Mouse (Mus musculus) ovary, postnatal 10 days (tissue): ENCODE results near the gene Oprm1.

Source experiments
- DNase-seq: peaks from one replicate; pipeline ENCODE4 v3.0.0; 2022; ENCODE audit warnings: low spot score

Oprm1 gene

DNA sequence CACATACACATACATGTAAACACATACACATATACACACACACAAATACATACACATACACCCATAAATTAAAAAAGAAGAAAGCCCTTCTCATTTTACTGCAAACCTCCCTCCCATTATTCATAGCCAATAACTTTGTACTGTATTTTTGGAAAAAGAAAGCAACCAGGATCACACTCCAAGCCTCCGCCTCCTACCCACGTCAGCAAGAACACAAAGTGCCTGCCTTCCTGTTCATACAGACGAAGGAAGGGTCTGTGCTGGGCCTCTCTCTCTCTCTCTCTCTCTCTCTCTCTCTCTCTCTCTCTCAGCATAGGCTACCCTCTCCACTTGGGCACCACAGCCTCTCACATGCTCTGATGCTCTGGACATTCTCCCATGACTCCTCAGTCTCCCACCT lies 137.5 kb downstream of the Oprm1 start:
- no peak for DNase-seq

DNA sequence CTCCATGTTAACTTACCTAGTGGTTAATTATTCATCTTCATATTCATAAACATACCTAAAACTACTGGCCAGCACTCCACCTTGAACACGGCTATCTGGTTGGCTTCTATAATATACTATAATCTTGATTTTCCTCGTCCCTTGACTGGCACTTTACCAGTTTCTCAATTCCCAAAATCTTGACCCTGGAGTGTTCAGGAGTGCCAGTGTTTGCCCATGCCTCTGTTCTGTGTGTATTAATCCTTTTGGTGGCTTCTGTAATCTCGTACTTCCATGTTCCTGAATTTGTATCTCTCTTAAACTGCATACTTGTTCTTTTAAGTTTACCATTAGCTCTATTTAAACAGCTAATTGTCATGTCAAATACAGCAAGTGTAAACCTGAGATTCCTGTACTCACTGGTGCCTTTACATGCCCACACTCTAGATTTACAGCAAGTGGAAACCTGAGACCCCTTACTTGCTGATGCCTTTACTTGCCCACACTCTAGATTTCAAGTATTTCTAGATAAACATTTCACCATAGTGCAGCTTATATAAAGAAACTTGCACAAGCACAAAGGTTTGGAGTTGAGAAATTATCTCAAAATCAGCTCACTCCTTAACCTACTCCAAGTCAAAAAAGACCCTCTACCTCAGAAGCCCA lies 138.5 kb downstream of the Oprm1 start:
- DNase-seq, result no peak

DNA sequence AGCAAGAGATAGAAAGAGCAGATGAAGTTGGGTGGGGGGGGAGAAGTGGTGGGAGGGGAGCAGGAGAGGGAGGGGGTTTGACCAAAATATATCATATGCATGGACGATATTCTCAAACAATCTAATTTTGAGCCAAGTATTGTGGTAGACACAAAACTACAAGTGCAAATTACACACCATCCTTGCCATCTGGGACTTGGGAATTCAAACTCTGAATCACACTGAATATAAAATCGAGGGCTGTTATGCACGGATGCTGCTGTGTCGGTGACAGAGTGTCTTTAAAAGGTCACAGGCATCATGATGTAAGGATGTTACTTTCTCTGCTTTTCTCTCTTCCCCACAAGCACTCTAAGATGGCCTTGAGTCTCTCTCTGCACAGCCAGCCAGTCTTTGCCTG lies 141.8 kb downstream of the Oprm1 start:
- no peak for DNase-seq

DNA sequence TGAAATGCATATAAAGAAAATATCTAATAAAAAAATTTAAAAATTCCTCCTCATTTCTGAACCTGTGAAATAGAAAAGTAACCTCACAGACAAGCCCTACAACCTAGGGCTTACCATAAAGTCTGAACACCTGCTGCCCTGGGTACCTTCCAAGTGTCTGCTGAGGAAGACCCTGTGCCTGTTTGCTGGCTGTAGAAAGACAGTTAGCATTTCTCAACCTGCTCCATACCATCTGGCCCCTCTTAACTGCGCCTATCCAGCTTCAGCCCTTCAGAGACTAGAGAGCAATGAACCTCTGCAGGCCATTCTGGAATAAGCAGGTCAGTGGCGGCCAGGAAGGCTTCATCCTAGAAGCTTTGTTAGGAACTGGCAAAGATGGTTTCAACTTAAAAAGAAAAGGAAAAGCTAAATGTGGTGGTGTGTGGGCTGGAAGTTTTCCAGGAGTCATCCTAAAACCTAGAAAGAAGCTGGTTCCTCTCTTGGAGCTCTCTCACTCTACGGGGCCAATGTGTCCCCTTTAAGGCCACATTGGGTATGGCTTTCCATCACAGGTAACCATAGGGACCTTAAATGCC lies 143.6 kb downstream of the Oprm1 start:
- no peak for DNase-seq

DNA sequence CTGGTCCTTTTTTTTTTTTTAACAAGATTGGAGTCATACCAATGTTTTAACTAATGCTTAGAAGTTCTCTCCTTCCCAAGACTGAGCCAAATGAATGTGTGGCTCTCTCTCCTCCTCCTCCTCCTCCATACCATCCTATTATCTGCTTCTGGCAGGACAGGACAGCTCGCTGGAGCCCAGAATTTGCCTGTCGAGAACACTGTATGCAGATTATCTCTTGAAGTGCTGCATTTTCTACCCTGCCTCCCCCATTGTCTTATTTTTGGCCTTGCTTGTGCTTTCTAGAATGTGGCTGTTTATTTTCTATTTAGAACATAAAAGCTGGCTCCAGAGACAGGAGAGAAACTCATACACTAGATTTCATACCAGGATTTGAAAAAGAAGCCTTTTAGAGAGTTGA lies 151.5 kb downstream of the Oprm1 start:
- no peak for DNase-seq

DNA sequence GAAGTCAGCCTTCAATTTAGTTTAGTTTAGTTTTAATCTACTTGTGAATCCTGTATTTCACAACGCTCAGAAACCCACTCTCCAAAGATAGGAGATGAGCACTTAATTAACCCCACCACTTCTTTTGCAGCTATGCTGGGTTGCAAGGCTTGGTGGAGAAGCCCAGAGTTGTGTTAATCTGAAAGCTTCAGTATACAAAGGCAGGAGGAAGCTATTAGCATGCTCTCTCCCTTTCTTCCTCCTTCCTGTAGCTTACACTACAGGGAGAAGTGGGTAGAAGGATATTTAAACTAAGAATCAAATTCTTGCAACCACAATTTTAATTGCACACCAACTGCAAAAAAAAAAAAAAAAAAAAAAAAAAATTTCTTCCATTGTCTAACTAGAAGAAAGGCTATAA lies 157.7 kb downstream of the Oprm1 start:
- no peak for DNase-seq

DNA sequence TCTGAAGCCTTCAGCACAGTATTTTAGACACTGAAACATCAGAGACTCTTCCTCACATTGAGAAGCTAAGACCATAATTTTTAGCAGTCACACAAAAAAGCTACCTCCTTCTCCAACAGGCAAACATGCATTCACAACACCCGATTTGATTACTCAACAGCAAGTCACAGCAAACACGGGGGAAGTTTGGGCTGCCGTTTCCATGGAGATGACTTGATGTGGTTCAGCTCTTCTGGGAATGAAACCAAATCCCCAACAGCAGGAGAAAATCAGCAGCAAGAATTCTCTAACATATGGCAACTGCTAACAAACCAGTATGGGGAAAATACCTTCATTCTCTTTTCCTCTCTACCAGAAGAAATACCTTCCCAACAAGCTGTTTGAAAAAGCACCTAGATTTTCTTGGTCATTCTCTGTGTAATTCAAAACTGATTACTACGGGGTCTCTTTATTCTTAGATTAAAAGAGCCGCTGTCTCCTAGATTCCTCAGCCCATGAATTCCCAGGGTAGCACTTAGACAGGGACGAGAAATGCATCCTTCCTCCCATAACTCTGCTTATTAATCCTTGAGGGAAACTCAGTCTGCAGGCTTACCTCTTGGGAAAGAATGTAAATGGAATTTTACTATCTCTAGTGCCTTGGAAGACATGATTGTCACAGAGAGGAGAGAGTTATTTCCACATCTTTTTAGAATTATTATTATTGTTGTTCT lies 158.4 kb downstream of the Oprm1 start:
- no peak for DNase-seq

DNA sequence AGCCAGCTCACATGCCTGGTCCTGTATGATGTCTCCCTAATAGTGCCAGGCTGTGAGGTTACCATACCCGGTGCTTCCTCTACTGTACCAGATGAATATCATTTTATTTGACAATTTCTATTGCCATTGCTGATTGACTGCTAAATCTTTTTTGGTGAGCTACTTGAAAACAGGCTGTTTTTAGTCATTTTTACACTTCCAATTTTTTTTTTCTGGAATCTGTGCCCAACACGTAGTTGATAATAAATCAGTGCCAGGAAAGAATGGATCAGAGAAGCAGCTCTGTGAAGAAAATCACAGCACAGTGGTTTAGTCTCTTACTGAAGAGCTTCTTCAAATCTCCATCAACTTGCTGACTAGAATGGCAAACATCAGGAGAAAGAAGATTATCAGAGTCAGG lies 168.4 kb downstream of the Oprm1 start:
- DNase-seq, result no peak

DNA sequence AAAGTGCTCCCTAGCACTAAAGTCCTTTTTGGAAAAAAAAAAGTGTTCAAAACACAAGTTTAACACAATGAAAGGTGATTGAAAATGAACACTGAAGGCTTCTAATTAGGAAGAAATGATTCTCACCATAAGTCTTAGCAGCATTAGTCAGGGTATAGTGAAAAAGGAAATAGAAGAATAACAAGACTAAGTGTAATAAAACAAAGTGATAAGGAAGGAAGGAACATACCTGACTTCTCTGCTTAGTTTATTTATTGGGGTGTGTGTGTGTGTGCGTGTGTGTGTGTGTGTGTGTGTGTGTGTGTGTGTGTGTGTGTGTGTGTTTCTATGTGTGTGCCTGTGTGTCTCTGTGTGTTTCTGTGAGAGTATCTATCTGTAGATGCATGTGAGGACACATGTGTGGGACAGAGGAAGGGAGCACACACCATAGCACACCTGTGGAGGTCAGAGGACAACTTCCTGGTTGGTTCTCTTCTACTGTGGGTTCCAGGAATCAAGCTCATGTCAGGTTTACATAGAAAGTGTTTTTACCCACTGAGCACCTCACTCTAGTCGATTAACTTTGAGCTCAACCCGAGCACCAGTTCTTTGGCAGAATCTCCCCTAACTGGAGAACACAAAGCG lies 169.4 kb downstream of the Oprm1 start:
- DNase-seq, result no peak

DNA sequence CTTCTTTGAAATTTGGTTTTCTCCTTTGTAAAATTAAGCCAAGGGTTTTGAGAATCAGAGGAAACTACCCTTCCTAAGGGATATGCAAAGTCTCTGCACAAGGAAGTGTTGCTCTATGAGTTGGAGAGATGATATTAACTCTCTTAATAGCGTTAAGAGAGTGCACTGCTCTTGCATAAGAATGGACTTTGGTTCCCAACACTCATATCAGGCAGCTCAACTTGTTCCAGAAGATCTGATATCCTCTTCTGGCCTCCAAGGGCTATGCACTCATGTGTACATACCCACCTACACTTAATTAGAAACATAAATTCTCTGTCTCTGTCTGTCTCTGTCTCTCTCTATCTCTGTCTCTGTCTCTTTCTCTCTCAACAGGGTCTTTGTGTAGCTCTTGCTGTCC lies 170.6 kb downstream of the Oprm1 start:
- DNase-seq, result no peak

DNA sequence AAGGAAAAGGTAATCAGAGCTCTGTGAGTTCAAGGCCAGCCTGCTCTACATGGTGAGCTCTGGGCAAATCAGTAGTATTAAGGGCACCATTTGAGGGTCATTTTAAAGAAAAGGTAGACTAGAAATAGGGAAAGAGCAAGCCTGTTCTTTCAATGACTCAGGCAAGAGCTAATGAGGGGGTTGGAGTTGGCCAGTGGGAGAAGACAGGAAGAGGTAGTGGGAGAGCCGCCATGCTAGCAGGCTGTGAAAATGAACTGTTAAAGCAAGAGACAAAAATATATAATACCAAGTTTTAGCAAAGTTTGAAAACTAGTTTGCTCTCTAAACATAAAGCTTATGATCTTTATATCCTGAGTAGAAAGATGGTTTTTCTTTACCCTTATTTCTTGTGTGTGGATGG lies 172.1 kb downstream of the Oprm1 start:
- DNase-seq, result no peak

DNA sequence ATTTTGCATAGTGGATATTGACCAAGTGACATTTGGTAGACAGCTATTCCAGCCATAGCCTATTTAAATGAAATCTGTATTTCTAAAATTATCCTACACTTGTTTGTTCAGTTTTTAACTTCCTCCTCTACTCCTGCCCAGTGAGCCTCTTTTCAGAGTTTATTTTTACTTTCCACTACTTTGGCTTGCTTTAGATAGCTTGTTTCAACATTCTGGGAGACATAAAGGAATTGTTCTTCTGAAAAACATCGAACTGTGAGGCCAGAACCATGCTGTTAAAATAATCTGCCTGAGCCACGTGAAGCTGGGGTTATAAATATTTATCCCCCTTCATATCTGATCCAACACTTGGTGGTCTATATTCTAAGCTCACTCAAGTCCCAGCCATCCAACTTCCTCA lies 172.6 kb downstream of the Oprm1 start:
- DNase-seq, result no peak

DNA sequence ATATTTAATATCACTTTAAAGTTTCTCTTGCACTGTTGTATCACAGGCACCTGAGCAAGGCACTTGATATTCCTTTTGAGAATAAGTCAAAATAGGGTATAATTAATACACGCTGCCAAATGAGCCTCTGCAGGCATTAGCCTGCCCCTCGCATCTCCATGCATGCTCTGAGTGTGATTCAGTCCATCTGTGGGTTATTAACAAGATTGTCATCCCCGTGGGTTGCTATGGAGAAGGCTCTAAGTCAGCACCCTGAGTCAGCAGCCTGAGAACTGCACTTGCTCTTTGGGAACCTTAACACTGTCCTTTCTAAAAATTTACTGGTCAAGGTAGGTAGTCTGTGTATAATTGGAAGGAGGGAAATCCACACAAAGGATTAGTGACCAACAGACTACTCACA lies 176.5 kb downstream of the Oprm1 start:
- no peak for DNase-seq

DNA sequence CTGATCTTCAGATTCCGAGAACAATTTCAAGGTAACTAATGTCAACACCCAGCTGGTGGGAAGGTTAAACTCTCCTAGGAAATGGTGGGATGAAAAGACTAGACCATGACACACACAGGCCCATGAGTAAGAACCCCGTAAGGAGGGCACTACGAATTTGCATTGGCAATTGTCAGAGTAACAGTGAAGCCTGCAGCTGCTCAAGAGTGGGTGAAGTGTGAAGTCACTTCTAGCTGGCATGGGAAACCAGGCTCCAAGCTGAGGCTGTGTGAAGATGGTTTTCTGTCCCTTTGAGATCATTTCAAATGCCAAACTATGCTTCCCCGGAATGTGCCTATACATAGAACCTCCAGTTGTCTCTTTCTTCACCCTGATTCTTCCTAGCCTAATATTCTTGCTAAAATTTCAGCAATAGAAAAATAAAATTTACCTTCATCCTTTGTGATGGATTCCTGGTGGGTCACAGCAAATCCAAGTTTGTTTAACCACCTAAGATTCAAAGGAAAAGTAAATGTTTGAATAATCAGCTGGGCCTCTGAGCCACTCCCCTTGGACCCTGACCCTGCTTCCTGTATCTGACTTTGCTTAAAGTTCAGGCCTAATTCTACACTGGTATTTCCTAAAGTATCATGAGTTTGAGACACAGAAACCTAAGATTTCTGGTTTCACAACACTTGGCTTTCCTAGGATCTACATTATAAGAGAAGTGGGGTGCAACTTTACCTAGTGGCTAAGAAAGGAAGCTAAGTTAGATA lies 178.5 kb downstream of the Oprm1 start:
- DNase-seq, result no peak

DNA sequence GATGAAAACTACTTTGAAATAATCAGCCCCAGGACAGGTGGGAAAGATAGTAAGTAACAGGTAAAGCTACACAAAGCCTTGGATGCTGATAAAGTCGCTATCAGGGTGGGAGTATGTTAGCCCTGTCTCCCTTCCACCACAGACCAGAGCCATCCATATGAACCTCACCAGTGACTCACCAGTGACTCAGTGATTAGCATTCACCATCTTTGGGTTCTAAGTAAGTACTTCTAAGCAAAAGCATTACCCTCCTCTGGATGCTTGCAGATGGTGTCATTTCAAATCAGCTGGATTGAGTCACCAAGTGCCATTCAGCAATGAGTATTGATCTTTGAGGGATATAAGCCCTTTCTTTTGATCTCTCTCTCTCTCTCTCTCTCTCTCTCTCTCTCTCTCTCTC lies 194.8 kb downstream of the Oprm1 start:
- no peak for DNase-seq

DNA sequence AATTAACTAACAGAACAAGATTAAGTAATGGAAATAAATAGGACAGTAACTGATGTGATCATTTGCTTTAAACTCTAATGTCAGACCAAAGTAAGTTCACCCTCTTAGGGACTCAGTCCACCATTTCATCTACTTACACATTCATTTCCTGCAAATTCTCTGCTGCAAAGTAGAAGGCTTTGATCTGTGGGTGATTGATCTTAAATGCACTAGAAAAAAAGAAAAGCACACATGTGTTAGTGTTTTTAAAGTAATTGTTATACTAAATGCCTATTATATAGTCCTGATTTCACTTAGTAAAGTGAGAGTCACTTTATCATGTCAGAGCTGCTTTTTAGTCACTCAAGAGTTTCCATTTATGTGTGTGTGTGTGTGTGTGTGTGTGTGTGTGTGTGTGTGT lies 196.2 kb downstream of the Oprm1 start:
- no peak for DNase-seq

DNA sequence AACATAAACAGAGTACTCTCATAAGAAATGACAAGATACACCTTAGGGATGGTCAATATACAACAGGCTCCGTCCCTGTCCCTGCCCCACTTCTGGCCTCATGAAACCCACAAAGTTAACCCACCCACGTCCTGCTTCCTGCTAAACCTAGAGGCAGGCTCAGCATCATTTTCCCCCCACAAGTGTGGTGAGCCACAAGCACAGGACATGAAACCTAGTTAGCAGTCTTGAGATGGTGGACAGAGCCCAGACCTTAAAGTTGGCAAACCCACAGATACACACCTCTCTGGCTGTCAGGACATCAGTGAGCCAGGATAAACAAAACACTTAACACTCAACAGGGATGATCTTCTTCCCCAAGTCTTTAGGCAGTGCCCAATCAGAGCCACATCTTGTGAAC lies 198.1 kb downstream of the Oprm1 start:
- no peak for DNase-seq

DNA sequence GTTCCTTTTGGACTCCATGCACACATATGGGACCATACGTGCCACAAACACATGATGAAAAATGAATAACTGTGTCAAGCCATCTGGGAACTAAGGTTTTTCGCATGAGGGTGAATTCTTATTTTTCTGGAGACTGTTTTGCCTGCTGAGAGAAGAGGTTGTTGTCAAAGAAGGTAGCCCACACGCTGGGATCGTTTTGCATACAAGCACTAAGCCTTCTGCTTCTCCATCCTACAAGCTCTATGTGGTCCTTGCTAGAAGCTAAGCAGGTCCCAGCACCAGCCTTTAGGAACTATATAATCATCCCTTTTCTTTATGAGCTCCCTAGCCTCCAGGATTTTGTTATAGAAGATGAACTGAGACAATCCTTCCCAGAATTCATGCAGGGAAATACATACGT lies 200.5 kb downstream of the Oprm1 start:
- no peak for DNase-seq

DNA sequence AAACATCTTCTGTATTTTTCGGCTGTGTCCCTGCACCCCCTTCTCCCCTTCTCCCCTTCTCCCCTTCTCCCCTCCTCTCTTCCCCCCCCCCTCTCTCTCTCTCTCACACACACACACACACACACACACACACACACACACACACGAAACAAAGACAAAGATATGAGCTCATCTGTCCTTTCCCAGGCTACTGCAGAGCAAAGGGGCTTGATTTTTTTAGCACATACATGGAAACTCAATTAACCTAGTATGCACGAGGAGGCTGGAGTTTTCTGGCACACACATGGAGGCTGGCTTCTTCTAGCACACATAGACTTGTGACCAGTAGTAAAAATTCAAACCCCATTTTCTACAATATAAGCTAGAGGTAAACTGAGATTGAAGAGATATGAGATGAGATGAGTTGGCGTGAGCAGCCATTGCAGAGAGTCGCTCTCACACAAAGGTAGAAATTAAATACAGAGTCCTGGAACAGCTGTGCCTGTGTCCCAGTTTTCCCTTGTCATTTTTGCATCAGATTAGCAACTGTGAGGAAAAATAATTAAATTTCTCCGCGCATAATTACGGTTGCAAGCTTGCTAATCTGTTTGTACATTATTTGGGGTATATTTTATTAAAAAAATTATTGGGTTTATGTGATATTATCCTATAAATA lies 209.4 kb downstream of the Oprm1 start:
- DNase-seq, result no peak

DNA sequence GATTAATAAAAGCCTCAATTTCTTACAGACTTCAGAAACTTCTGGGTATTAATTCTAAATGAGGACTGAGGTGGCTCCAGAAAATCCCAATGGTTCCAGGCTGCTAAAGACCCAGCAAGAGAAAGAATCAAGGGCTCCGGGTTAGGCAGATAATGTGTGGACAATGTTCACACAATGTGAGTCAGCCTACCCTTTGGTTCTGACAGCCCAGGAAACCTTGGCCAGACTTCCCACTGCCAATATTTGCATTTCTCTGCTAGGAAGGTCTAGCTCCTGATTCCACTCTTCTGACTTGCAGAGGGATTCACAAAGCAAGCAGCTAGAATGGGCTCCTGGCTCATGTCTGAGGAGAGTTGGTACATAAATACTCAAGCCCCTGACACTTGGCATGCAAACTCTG lies 210.0 kb downstream of the Oprm1 start:
- no peak for DNase-seq

DNA sequence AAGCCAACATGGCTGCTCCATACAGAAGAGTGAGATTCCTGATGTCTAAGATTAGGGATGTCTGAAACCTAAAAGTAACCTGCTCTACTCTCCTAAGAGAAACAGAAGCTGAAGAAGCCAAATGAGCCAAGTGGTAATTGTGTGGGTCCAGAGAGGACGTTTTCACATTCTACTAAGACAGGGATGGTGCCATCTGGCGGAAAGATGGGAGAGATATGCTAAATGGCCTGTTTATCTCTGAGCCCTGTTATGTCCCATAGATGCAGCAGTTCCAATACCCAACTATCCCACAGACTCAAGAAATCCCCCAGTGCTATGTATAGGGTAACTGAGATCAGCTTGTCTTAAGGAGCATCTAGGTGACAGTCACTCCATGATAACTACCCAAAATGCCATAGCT lies 219.5 kb downstream of the Oprm1 start:
- no peak for DNase-seq

DNA sequence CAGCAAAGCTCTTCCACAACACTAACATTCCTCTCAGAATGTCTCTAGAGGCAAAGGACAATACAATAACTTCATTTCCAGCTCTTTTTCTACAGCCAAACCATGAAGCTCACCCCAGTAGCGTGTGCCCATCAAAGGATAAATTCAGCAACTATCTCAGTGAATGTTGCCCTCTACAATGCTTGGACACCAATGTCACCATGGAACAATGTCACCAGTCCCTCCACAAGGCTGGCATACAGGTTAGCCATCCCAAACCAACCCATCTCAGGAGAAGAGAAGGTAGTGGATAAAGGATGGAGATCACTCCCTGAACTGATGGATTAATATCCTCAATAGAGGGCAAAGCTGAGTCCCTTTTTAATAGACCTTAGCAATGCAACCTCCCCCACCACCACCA lies 220.4 kb downstream of the Oprm1 start:
- DNase-seq, result no peak
